Mouse (Mus musculus) heart, embryonic 15.5 days (tissue): ENCODE measurements around the gene Islr2. TPM values are rescaled to one million over a fixed set of nuclear protein-coding genes. Genes with fewer than 3 reads are reported as not detected.

Experiments used
- ATAC-seq: fragments of 200-750 bp; cut with Nextera tagmentation; replicated peaks from 2 replicates; pipeline ENCODE4 v1.8.0; 2017; ENCODE audit warnings: low read depth, moderate TSS enrichment; ENCODE audit not compliant: insufficient number of reproducible peaks, insufficient read depth, low FRiP score
- H3K27ac ChIP-seq: fragments of 300-500 bp; sonication (generic); 2 replicates; pipeline ENCODE4 v1.5.1; 2015; ENCODE audit warnings: mild to moderate bottlenecking, inconsistent platforms
- H3K27me3 ChIP-seq: fragments of 300-500 bp; sonication (generic); 2 replicates; pipeline ENCODE4 v1.6.1; 2015; ENCODE audit warnings: inconsistent platforms
- H3K36me3 ChIP-seq: fragments of 300-500 bp; sonication (generic); 2 replicates; pipeline ENCODE4 v1.6.1; 2015; ENCODE audit warnings: mild to moderate bottlenecking, inconsistent platforms
- H3K4me1 ChIP-seq: fragments of 300-500 bp; sonication (generic); replicated peaks from 2 replicates; pipeline ENCODE4 v1.6.1; 2015; ENCODE audit warnings: inconsistent platforms
- H3K4me2 ChIP-seq: fragments of 300-500 bp; sonication (generic); 2 replicates; pipeline ENCODE4 v1.6.1; 2015; ENCODE audit warnings: inconsistent platforms, mild to moderate bottlenecking, moderate library complexity
- H3K4me3 ChIP-seq: fragments of 300-500 bp; sonication (generic); 2 replicates; pipeline ENCODE4 v1.5.1; 2015; ENCODE audit warnings: mild to moderate bottlenecking, inconsistent platforms
- H3K9ac ChIP-seq: fragments of 300-500 bp; sonication (generic); 2 replicates; pipeline ENCODE4 v1.6.1; 2015; ENCODE audit warnings: mild to moderate bottlenecking, inconsistent platforms
- H3K9me3 ChIP-seq: fragments of 300-500 bp; sonication (generic); replicated peaks from 2 replicates; pipeline ENCODE4 v1.6.1; 2016; ENCODE audit warnings: inconsistent platforms
- WGBS: fragments of 180-500 bp; shearing (Covaris S2); methylation state at CpG from one replicate; pipeline ENCODE4 v1.1.7; 2015; ENCODE audit warnings: mixed read lengths; 5-methylcytosine and 5-hydroxymethylcytosine counted together
- polyA plus RNA-seq: library from polyadenylated mRNA; unstranded; fragments of >200 nt; fragmentation: Nextera tagmentation; extraction: Ambion mirVana; gene quantifications from 2 replicates; pipeline ENCODE4 v1.2.1, GENCODE M21; 2015

Gene Islr2
- polyA plus RNA-seq, 1 experiment from 2014 or later = not detected

GRCm38 (mm10) chr9:58201091-58201842, 2.9 kb downstream of the Islr2 start:
- ATAC-seq = no peak
- 3% methylated on average over 24 of the region's 24 CpGs for WGBS
- Histone ChIP-seq H3K27ac (no peak overlapping the region), H3K36me3 (no peaks in the 10 kb centered on the region), H3K4me1 (peaks cover 62% of the 10 kb centered on the region), H3K9ac (no peak overlapping the region), H3K4me3 (peak overlapping the region; percentile 13; the same call in 1 of the 2 replicates), H3K9me3 (no peaks in the 10 kb centered on the region), H3K4me2 (peak overlapping the region; percentile 15; the same call in 1 of the 2 replicates), H3K27me3 (peaks cover 79% of the 10 kb centered on the region)

DNA sequence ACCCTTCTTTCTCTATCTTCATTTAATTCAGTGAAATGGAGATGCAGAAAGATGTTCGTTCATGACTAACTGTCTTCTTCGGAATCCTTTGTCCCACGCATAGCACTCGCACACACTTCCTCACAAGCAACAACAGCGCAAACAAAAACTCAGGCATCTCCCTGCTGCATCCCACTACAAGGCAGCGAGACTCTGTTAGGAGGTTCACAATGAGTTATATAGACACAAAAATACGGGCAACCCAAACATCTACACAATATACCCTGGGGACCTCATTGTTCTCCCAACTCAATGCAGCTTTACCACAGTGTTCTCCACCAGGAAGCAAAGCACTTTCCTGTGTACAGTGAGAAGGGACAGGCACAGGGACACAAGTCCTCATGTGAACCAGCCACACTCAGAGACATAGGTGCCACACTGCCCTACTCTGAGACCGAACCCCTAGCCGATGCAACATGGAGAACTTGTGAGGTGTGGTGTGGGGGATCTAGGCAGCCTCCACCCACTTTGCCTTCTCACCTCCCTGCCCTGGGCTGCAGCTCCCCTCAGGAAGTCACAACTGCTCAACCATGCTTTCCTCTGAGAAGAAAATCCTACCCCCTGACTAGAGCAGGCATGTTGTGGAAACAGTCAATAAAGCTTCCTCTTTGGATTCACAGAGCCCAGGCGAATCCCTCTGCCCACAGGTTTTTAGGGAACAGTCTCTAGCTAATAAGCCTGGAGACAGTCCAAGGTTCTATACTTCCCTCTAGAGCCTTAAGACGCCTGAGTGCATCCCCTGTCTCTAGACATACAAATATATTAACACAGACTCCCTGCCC, 3.6 kb downstream of the Islr2 start:
- ATAC-seq = no peak
- WGBS = 11% methylated on average over 11 of the region's 11 CpGs

GRCm38 (mm10) chr9:58199381-58200269, 4.5 kb downstream of the Islr2 start:
- Histone ChIP-seq H3K9me3 (no peaks in the 10 kb centered on the region), H3K4me3 (peak overlapping the region; percentile 28), H3K36me3 (no peaks in the 10 kb centered on the region), H3K27ac (no peak overlapping the region), H3K4me1 (peaks cover 60% of the 10 kb centered on the region), H3K4me2 (peak overlapping the region; percentile 70), H3K27me3 (peaks cover 95% of the 10 kb centered on the region), H3K9ac (no peak overlapping the region)
- 2% methylated on average over 41 of the region's 41 CpGs for WGBS
- no peak for ATAC-seq

More for the DNA sequence above, 3.6 kb downstream of the Islr2 start:
- Histone ChIP-seq H3K9me3 (no peaks in the 10 kb centered on the region), H3K27ac (no peak overlapping the region), H3K4me3 (no peak overlapping the region), H3K4me2 (no peak overlapping the region), H3K4me1 (peaks cover 63% of the 10 kb centered on the region), H3K36me3 (no peaks in the 10 kb centered on the region), H3K9ac (no peak overlapping the region), H3K27me3 (peaks cover 87% of the 10 kb centered on the region)

GRCm38 (mm10) chr9:58198801-58199371, 5.2 kb downstream of the Islr2 start:
- Histone ChIP-seq H3K4me2 (peak overlapping the region; percentile 70), H3K27me3 (peaks cover 100% of the 10 kb centered on the region), H3K27ac (no peak overlapping the region), H3K4me3 (peak overlapping the region; percentile 39), H3K9me3 (no peaks in the 10 kb centered on the region), H3K36me3 (no peaks in the 10 kb centered on the region), H3K4me1 (peaks cover 54% of the 10 kb centered on the region), H3K9ac (no peak overlapping the region)
- WGBS = 3% methylated on average over 38 of the region's 38 CpGs
- no peak for ATAC-seq

GRCm38 (mm10) chr9:58197781-58198701, 6.1 kb downstream of the Islr2 start:
- H3K9me3 ChIP-seq = no peaks in the 10 kb centered on the region
- ATAC-seq = 0 out of 2 replicates have a peak, but pooled peaks have one; percentile 47
- WGBS = 2% methylated on average over 58 of the region's 58 CpGs
- H3K4me3 ChIP-seq = peak overlapping the region; percentile 39
- no peak overlapping the region for H3K27ac ChIP-seq
- peaks cover 100% of the 10 kb centered on the region for H3K27me3 ChIP-seq
- H3K4me2 ChIP-seq = peak overlapping the region; percentile 70
- no peaks in the 10 kb centered on the region for H3K36me3 ChIP-seq
- H3K4me1 ChIP-seq = peaks cover 48% of the 10 kb centered on the region
- H3K9ac ChIP-seq = 0 out of 2 replicates have a peak overlapping the region, but pooled peaks have one; percentile 25

- H3K4me2 ChIP-seq = peak overlapping the region; percentile 70
- H3K27me3 ChIP-seq = peaks cover 89% of the 10 kb centered on the region
- peaks cover 44% of the 10 kb centered on the region for H3K4me1 ChIP-seq
- H3K36me3 ChIP-seq = no peaks in the 10 kb centered on the region
- H3K9me3 ChIP-seq = no peaks in the 10 kb centered on the region
- whole genome bisulfite sequencing = 5% methylated on average over 46 of the region's 46 CpGs
- H3K27ac ChIP-seq = no peak overlapping the region
- H3K9ac ChIP-seq = no peak overlapping the region
- peak overlapping the region; percentile 39 for H3K4me3 ChIP-seq
- ATAC-seq = no peak
These were observed 7.2 kb downstream of the Islr2 start for GRCm38 (mm10) chr9:58196610-58197567.

DNA sequence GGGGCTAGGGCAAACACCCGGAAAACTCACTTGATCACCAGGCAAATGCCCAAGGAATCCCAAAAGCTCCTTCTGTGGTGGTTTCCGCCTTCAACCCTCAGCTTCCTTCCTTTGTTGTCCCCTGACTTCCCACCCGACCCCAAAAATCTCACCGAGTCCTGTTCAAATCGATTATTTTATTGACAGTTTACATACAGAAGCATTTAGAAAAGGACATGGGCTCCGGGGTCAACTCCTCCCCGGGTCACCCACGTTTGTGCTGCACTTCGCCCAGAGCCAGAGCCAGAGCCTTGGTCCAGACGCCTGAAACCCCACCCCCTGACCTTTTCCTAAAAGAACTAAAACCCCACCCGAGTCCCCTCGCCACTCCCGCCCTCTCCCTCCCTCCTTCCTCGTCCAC, 8.0 kb downstream of the Islr2 start:
- peak overlapping the region; percentile 39 for H3K4me3 ChIP-seq
- H3K27ac ChIP-seq = no peak overlapping the region
- peaks cover 38% of the 10 kb centered on the region for H3K4me1 ChIP-seq
- H3K36me3 ChIP-seq = no peaks in the 10 kb centered on the region
- H3K27me3 ChIP-seq = peaks cover 84% of the 10 kb centered on the region
- WGBS = 7% methylated on average over 13 of the region's 14 CpGs
- ATAC-seq = no peak
- no peak overlapping the region for H3K9ac ChIP-seq
- no peaks in the 10 kb centered on the region for H3K9me3 ChIP-seq
- peak overlapping the region; percentile 70; the same call in 1 of the 2 replicates for H3K4me2 ChIP-seq

DNA sequence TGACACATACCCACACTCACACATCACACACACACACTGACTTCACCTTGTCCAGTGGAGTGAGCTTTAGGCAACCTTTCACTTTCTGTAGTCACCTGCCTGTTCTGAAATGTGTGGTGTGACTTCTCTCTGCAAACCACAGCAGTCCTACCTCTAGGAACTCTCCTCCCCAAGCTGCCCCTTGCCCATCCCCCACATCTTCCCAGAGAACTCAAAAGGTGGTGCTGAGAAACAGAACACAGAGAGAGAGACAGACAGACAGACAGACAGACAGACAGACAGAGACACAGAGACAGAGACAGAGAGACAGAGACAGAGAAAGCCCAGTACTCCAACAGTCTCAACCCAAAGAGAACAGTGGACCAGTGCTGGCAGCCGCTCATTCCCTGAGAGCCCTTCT, 8.4 kb downstream of the Islr2 start:
- 23% methylated on average over 1 of the region's 1 CpGs for WGBS

GRCm38 (mm10) chr9:58194222-58194621, 9.9 kb downstream of the Islr2 start:
- Histone ChIP-seq H3K4me3 (no peak overlapping the region), H3K9me3 (no peaks in the 10 kb centered on the region), H3K4me2 (no peak overlapping the region), H3K27ac (no peak overlapping the region), H3K27me3 (peaks cover 81% of the 10 kb centered on the region), H3K4me1 (peaks cover 31% of the 10 kb centered on the region), H3K36me3 (no peaks in the 10 kb centered on the region), H3K9ac (no peak overlapping the region)
- no peak for ATAC-seq
- WGBS = 56% methylated on average over 9 of the region's 9 CpGs

More for the DNA sequence above, 8.4 kb downstream of the Islr2 start:
- Histone ChIP-seq H3K4me2 (no peak overlapping the region), H3K9me3 (no peaks in the 10 kb centered on the region), H3K36me3 (no peaks in the 10 kb centered on the region), H3K4me3 (no peak overlapping the region), H3K4me1 (peaks cover 38% of the 10 kb centered on the region), H3K27ac (no peak overlapping the region), H3K27me3 (peaks cover 84% of the 10 kb centered on the region), H3K9ac (no peak overlapping the region)
- no peak for ATAC-seq
